Mouse (Mus musculus) embryo, embryonic 11 days (tissue): ENCODE data around the gene Btg2.

ENCODE experiments used
- DNase-seq: peaks from one replicate; pipeline ENCODE4 v3.0.0-alpha.2; 2015

Btg2 gene

GRCm38 (mm10) chr1:134075532-134075931 lies 3.4 kb downstream of the Btg2 start:
- DNase-seq, result no peak

GRCm38 (mm10) chr1:134074606-134075005 lies 4.3 kb downstream of the Btg2 start:
- no peak for DNase-seq

GRCm38 (mm10) chr1:134074184-134074583 lies 4.7 kb downstream of the Btg2 start:
- DNase-seq, result no peak

GRCm38 (mm10) chr1:134073658-134074057 lies 5.3 kb downstream of the Btg2 start:
- DNase-seq, result no peak

GRCm38 (mm10) chr1:134073061-134073564 lies 5.8 kb downstream of the Btg2 start:
- DNase-seq, result no peak

GRCm38 (mm10) chr1:134071411-134072018 lies 7.4 kb downstream of the Btg2 start:
- DNase-seq, result no peak

- DNase-seq, result no peak
Observed at GRCm38 (mm10) chr1:134070099-134070669, 8.7 kb downstream of the Btg2 start.

- peak; percentile 69 for DNase-seq
Observed at GRCm38 (mm10) chr1:134067143-134067619, 11.7 kb downstream of the Btg2 start.

- DNase-seq, result no peak
Observed at GRCm38 (mm10) chr1:134066554-134066953, 12.4 kb downstream of the Btg2 start.

- no peak for DNase-seq
Observed at GRCm38 (mm10) chr1:134065241-134065809, 13.6 kb downstream of the Btg2 start.

- DNase-seq, result no peak
Observed at GRCm38 (mm10) chr1:134064296-134064831, 14.6 kb downstream of the Btg2 start.

- DNase-seq, result no peak
Observed at GRCm38 (mm10) chr1:134063773-134064125, 15.2 kb downstream of the Btg2 start.

- peak; percentile 91 for DNase-seq
Observed at GRCm38 (mm10) chr1:134063086-134063772, 15.7 kb downstream of the Btg2 start.

- peak; percentile 82 for DNase-seq
Observed at GRCm38 (mm10) chr1:134062411-134063085, 16.4 kb downstream of the Btg2 start.

- no peak for DNase-seq
Observed at GRCm38 (mm10) chr1:134061915-134062314, 17.0 kb downstream of the Btg2 start.

GRCm38 (mm10) chr1:134060849-134061569 lies 17.9 kb downstream of the Btg2 start:
- DNase-seq, result peak; percentile 94

GRCm38 (mm10) chr1:134059739-134060695 lies 18.9 kb downstream of the Btg2 start:
- DNase-seq, result no peak

- no peak for DNase-seq
Observed at GRCm38 (mm10) chr1:134058870-134059269, 20.1 kb downstream of the Btg2 start.

GRCm38 (mm10) chr1:134057736-134058135 lies 21.2 kb downstream of the Btg2 start:
- DNase-seq, result no peak

- no peak for DNase-seq
Observed at GRCm38 (mm10) chr1:134056285-134056684, 22.6 kb downstream of the Btg2 start.
